Mouse (Mus musculus): ENCODE measurements around the gene Sf3b5.

DNA sequence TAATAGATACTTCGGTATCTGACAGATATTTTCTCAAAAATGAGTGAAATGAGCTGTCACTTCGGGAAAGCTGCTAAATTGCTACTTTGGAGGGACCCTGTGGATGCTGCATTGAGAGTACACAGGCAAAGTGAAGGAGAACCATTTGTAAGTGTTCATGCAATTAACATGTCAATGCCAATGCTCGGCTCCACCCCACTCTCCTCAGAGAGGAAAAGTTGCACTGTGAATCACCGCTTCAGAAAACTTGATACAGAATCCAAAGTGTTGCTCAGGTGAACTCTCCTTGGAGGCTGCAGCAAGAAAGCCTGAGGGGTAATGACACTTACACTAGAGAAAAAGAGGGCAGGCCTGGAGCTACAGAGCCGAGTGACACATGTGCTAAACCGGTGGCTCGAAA, 8.9 kb downstream of the Sf3b5 start:
- TF ChIP-seq CTCF (conservative IDR thresholded peaks at IDR 0.05 in 1 of 2, IDR thresholded peaks at IDR 0.05 in 1 of 2; ENCODE audit: low read depth in 2 of 2, low read length in 2 of 2): no peak
- no peak for TF ChIP-seq JUND (conservative IDR thresholded peaks at IDR 0.05; ENCODE audit: low read depth, low read length)

All from CH12.LX (cell line).